Mouse (Mus musculus): ENCODE measurements around the gene Glycam1. TPM values are rescaled to one million over a fixed set of nuclear protein-coding genes. Genes with fewer than 3 reads are reported as not detected.

The Glycam1 gene
- polyA plus RNA-seq, 1 experiment = not detected

GRCm38 (mm10) chr15:103549475-103549874, 15.4 kb downstream of the Glycam1 start:
- H3K4me1 ChIP-seq (ENCODE audit: control insufficient read depth, insufficient read depth, insufficient read length) = no peaks in the 10 kb centered on the region
- no peak overlapping the region for H3K27ac ChIP-seq (ENCODE audit: insufficient read depth, low read length)
- no peak for TF ChIP-seq POLR2A (IDR thresholded peaks at IDR 0.05; ENCODE audit: low read depth, low read length)
- TF ChIP-seq CTCF (IDR thresholded peaks at IDR 0.05; ENCODE audit: extremely low read depth, insufficient read depth, insufficient read length, insufficient replicate concordance) = no peak
- 0 out of 2 replicates have a peak, but pooled peaks cover 2% of the 10 kb centered on the region for H3K27me3 ChIP-seq (ENCODE audit: control insufficient read depth, insufficient read depth, low read length)
- no peak for DNase-seq (ENCODE audit: low read depth in 1 of 2, low spot score in 2 of 2)
- H3K4me3 ChIP-seq (ENCODE audit: extremely low read depth, insufficient read depth, insufficient read length) = no peak overlapping the region
- WGBS = 37% methylated on average over 1 of the region's 1 CpGs
- H3K36me3 ChIP-seq (ENCODE audit: control insufficient read depth, insufficient read depth, low read length) = no peaks in the 10 kb centered on the region

- H3K4me3 ChIP-seq (ENCODE audit: extremely low read depth, insufficient read depth, insufficient read length) = no peak overlapping the region
- no peaks in the 10 kb centered on the region for H3K4me1 ChIP-seq (ENCODE audit: control insufficient read depth, insufficient read depth, insufficient read length)
- TF ChIP-seq POLR2A (IDR thresholded peaks at IDR 0.05; ENCODE audit: low read depth, low read length) (no peak), CTCF (IDR thresholded peaks at IDR 0.05; ENCODE audit: extremely low read depth, insufficient read depth, insufficient read length, insufficient replicate concordance) (no peak)
- DNase-seq (ENCODE audit: low read depth in 1 of 2, low spot score in 2 of 2) = no peak
- 85% methylated on average over 3 of the region's 3 CpGs for WGBS
- no peaks in the 10 kb centered on the region for H3K36me3 ChIP-seq (ENCODE audit: control insufficient read depth, insufficient read depth, low read length)
- H3K27me3 ChIP-seq (ENCODE audit: control insufficient read depth, insufficient read depth, low read length) = 0 out of 2 replicates have a peak, but pooled peaks cover 2% of the 10 kb centered on the region
- no peak overlapping the region for H3K27ac ChIP-seq (ENCODE audit: insufficient read depth, low read length)
These were observed 16.9 kb downstream of the Glycam1 start for GRCm38 (mm10) chr15:103547983-103548382.

- H3K4me3 ChIP-seq (ENCODE audit: extremely low read depth, insufficient read depth, insufficient read length) = no peak overlapping the region
- TF ChIP-seq POLR2A (IDR thresholded peaks at IDR 0.05; ENCODE audit: low read depth, low read length) = no peak
- TF ChIP-seq CTCF (IDR thresholded peaks at IDR 0.05; ENCODE audit: extremely low read depth, insufficient read depth, insufficient read length, insufficient replicate concordance) = no peak
- no peaks in the 10 kb centered on the region; the same call in 1 of the 2 replicates for H3K4me1 ChIP-seq (ENCODE audit: control insufficient read depth, insufficient read depth, insufficient read length)
- H3K36me3 ChIP-seq (ENCODE audit: control insufficient read depth, insufficient read depth, low read length) = no peaks in the 10 kb centered on the region
- H3K27ac ChIP-seq (ENCODE audit: insufficient read depth, low read length) = no peak overlapping the region
- peaks cover 5% of the 10 kb centered on the region for H3K27me3 ChIP-seq (ENCODE audit: control insufficient read depth, insufficient read depth, low read length)
- no peak for DNase-seq (ENCODE audit: low read depth in 1 of 2, low spot score in 2 of 2)
These were observed 22.4 kb downstream of the Glycam1 start for GRCm38 (mm10) chr15:103542526-103542925.

DNA sequence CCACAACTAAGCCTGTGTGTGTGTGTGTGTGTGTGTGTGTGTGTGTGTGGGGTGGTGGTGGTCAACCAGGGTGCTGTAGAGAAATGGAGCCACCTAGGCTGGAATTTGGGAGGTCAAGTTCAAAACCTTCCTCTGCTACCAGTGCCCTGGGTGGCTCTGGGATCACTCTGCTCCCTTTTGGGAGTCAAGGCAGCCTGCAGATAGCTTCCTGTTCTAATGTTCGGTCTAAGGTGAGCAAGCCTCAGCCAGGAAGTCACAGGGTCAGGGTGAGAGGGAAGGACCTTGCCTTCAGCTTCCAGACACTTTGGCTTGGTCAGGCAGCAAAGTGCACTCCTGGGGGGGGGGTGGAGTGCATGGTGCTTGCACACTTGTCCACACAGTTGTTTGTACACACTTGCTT, 24.2 kb downstream of the Glycam1 start:
- Histone ChIP-seq H3K36me3 (ENCODE audit: control insufficient read depth, insufficient read depth, low read length) (no peaks in the 10 kb centered on the region), H3K4me1 (ENCODE audit: control insufficient read depth, insufficient read depth, insufficient read length) (no peaks in the 10 kb centered on the region; the same call in 1 of the 2 replicates), H3K27ac (ENCODE audit: insufficient read depth, low read length) (no peak overlapping the region), H3K27me3 (ENCODE audit: control insufficient read depth, insufficient read depth, low read length) (peaks cover 5% of the 10 kb centered on the region), H3K4me3 (ENCODE audit: extremely low read depth, insufficient read depth, insufficient read length) (no peak overlapping the region)
- no peak for DNase-seq (ENCODE audit: low read depth in 1 of 2, low spot score in 2 of 2)
- WGBS = 9% methylated on average over 1 of the region's 1 CpGs
- TF ChIP-seq POLR2A (IDR thresholded peaks at IDR 0.05; ENCODE audit: low read depth, low read length) (no peak), CTCF (IDR thresholded peaks at IDR 0.05; ENCODE audit: extremely low read depth, insufficient read depth, insufficient read length, insufficient replicate concordance) (no peak)

GRCm38 (mm10) chr15:103539259-103539658, 25.6 kb downstream of the Glycam1 start:
- Histone ChIP-seq H3K4me1 (ENCODE audit: control insufficient read depth, insufficient read depth, insufficient read length) (no peaks in the 10 kb centered on the region; the same call in 1 of the 2 replicates), H3K36me3 (ENCODE audit: control insufficient read depth, insufficient read depth, low read length) (no peaks in the 10 kb centered on the region), H3K4me3 (ENCODE audit: extremely low read depth, insufficient read depth, insufficient read length) (no peak overlapping the region), H3K27me3 (ENCODE audit: control insufficient read depth, insufficient read depth, low read length) (peaks cover 5% of the 10 kb centered on the region), H3K27ac (ENCODE audit: insufficient read depth, low read length) (no peak overlapping the region)
- TF ChIP-seq CTCF (IDR thresholded peaks at IDR 0.05; ENCODE audit: extremely low read depth, insufficient read depth, insufficient read length, insufficient replicate concordance) (no peak), POLR2A (IDR thresholded peaks at IDR 0.05; ENCODE audit: low read depth, low read length) (no peak)
- no peak for DNase-seq (ENCODE audit: low read depth in 1 of 2, low spot score in 2 of 2)
- WGBS = 88% methylated on average over 2 of the region's 2 CpGs

DNA sequence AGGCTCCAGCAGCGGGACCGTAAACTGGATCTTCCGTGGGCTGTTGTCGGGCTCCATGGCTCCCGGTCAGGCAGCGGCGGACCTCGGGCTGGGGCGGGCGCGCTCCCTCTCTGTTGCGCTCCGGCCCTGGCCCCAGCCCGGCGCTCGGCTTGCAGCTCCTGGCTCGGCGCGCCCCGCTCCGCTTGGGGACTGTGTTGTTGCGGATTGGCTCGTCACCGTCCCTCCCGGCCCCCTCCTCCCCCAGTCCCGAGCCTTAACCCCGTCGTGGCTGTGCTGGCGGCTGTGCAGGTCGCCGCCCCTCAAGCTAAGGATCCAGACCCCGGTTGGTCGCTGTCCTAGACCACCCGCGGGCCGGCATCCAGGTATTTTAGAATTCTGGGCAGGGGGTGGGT, 27.1 kb downstream of the Glycam1 start, which contains the start of gene Ppp1r1a:
TSS of gene Ppp1r1a (minus strand) at position 182 of the 392 bp plus-strand sequence.
- H3K27me3 ChIP-seq (ENCODE audit: control insufficient read depth, insufficient read depth, low read length) = peaks cover 5% of the 10 kb centered on the region
- H3K4me3 ChIP-seq (ENCODE audit: extremely low read depth, insufficient read depth, insufficient read length) = no peak within 1 kb of the TSS
- H3K4me1 ChIP-seq (ENCODE audit: control insufficient read depth, insufficient read depth, insufficient read length) = no peaks in the 10 kb centered on the region; the same call in 1 of the 2 replicates
- no peak within 1 kb of the TSS for H3K27ac ChIP-seq (ENCODE audit: insufficient read depth, low read length)
- no peaks in the 10 kb centered on the region for H3K36me3 ChIP-seq (ENCODE audit: control insufficient read depth, insufficient read depth, low read length)
- WGBS = 1% methylated on average over 36 of the region's 36 CpGs
- DNase-seq (ENCODE audit: low read depth in 1 of 2, low spot score in 2 of 2) = no peak
- TF ChIP-seq POLR2A (IDR thresholded peaks at IDR 0.05; ENCODE audit: low read depth, low read length) (no peak), CTCF (IDR thresholded peaks at IDR 0.05; ENCODE audit: extremely low read depth, insufficient read depth, insufficient read length, insufficient replicate concordance) (no peak)

DNA sequence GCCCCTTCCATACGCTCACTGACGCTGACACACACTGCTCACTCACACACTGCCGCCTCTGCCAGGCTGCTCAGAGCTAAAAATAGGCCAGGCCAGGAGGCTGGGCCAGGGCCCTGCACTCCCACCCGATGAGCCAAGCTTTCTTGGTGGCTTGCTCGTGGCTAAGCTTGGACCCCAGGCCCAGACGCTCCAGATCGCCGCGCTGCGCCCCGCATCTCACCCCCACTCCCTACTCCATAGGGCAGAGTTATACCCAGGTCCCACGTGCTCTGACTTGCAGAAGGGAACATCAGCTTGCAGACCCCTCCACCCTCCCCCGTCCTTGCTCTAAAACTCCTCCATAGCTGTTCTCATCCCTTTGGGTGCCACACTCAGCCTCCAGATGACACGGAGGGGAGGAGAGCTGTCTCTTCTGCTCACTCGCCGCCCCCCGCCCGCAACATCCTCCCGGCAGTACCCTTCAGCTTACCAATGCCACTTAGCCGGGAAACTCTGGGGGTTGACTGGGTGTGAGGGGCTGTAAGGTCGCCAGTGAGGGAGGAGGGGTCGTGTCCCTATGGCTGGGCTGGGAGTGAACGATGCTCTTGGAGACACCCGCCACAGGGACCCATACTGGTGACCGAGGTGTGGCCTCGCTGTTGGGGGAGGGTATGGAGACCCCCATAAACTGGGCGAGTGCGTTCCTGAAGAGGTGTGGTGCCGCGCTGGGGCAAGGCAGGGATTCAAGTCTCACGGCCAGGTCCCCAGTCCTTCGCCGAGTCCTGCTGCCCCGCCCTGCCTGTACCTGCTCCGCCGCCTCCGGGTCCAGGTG, 27.7 kb downstream of the Glycam1 start:
- H3K27me3 ChIP-seq (ENCODE audit: control insufficient read depth, insufficient read depth, low read length) = peaks cover 5% of the 10 kb centered on the region
- no peak overlapping the region for H3K4me3 ChIP-seq (ENCODE audit: extremely low read depth, insufficient read depth, insufficient read length)
- WGBS = 10% methylated on average over 37 of the region's 37 CpGs
- no peak for DNase-seq (ENCODE audit: low read depth in 1 of 2, low spot score in 2 of 2)
- H3K4me1 ChIP-seq (ENCODE audit: control insufficient read depth, insufficient read depth, insufficient read length) = no peaks in the 10 kb centered on the region; the same call in 1 of the 2 replicates
- H3K27ac ChIP-seq (ENCODE audit: insufficient read depth, low read length) = no peak overlapping the region
- TF ChIP-seq POLR2A (IDR thresholded peaks at IDR 0.05; ENCODE audit: low read depth, low read length) = no peak
- no peaks in the 10 kb centered on the region for H3K36me3 ChIP-seq (ENCODE audit: control insufficient read depth, insufficient read depth, low read length)
